Mouse (Mus musculus): Measurements from ENCODE around the gene Sorbs2. TPM values are rescaled to one million over a fixed set of nuclear protein-coding genes. Genes with fewer than 3 reads are reported as not detected.

Gene Sorbs2
- polyA plus RNA-seq, 1 experiment, result not detected

- no peak for TF ChIP-seq GATA1 (IDR thresholded peaks at IDR 0.05; ENCODE audit: low read length)
Observed at GRCm38 (mm10) chr8:45597631-45598420, 90.2 kb downstream of the Sorbs2 start.

DNA sequence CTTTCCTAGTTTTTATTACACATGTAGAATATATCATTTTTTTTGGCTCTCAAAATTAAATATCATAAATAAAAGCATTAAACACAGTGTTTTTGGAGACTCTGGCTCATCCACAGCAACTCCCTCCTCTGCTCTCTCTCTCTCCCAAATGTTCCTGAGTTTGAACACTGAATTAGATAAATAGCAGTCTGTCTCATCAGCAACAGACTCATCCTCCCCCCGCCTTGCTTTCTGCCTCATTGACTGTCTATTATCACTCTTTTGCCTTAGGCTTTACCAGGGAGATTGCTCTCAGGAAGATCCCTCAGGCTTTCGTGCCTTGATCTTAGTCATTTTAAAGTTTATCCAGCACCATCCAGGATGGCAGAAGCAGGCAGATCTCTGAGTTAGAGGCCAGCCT, 91.3 kb downstream of the Sorbs2 start:
- TF ChIP-seq GATA1 (IDR thresholded peaks at IDR 0.05; ENCODE audit: low read length), result no peak

DNA sequence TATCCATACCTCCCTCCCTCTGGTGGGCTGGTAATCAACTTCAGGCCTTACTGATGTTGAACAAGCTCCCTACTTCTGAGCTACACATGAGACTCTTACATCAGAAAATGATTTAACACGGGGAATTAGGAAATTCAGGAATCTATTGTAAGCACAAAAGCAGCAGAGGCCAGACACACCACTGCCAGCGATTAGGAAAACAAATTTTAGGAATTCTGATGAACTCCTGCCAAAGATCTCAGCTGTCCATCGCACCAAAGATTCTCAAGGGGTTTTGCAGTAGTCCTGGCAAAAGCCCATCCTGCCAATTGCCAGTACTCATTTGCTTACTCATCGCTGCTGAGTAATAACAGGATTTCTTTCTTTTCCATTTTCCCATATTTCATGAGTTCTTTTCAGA, 94.4 kb downstream of the Sorbs2 start:
- no peak for TF ChIP-seq GATA1 (IDR thresholded peaks at IDR 0.05; ENCODE audit: low read length)

GRCm38 (mm10) chr8:45605419-45605818, 97.8 kb downstream of the Sorbs2 start:
- TF ChIP-seq GATA1 (IDR thresholded peaks at IDR 0.05; ENCODE audit: low read length), result no peak

DNA sequence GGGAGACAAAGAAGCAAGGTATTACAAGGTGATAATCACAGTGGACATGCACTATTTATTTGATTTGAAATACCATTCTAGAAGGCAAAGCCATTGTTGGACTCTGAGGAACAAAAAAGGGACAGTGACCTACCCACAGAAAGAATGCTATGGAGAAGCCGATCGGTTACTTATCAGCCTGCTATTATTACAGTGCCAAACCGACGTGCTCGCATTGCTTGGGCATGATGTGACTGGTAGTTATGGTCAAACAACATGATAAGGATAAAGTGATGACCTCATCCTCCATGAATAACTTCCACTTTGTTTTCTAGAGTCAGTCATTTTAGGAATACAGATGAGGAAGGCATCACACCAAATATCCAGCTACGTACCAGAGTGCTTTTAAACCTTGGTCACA, 99.4 kb downstream of the Sorbs2 start:
- TF ChIP-seq GATA1 (IDR thresholded peaks at IDR 0.05; ENCODE audit: low read length), result no peak

DNA sequence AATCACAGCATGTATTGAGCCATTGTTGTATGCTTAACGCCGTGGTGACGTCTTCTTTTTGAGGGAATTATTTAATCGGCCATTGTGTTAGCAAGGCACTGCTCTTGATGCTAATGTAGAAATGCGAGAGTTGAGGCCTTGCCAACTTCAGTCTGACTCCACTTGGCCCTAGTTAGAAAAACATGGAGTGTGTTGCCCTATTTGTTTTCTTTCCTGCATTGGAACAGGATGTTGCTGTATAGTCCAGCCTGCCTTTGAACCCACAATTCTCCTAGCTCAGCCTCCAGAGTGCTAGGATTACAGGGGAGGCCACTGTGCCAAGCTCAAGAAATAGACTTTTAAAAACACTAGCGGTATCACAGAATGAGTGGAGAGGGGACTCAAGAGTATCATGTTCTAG, 100.8 kb downstream of the Sorbs2 start:
- no peak for TF ChIP-seq GATA1 (IDR thresholded peaks at IDR 0.05; ENCODE audit: low read length)

- TF ChIP-seq GATA1 (IDR thresholded peaks at IDR 0.05; ENCODE audit: low read length), result no peak
Observed at GRCm38 (mm10) chr8:45610426-45611215, 103.0 kb downstream of the Sorbs2 start.

GRCm38 (mm10) chr8:45611320-45611719, 103.7 kb downstream of the Sorbs2 start:
- TF ChIP-seq GATA1 (IDR thresholded peaks at IDR 0.05; ENCODE audit: low read length), result no peak

DNA sequence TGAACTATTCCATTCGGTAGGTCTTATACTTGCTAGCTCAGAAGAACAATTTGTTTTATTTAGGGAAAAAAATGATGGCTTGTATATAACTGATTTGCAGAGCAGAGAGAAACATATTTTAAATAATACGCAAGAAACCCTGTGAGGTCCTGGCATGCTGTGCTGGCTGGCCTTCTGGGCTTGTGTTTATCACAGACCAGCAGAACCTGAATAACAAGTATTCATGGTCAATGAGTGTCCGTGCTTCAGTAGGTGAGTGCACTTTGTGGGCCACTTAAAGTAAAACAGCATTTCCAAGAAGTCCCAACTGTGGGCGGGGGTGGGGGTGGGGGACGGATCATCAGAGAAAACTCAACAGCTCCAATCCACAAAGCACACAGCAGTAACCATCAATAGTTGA, 107.0 kb downstream of the Sorbs2 start:
- no peak for TF ChIP-seq GATA1 (IDR thresholded peaks at IDR 0.05; ENCODE audit: low read length)

- no peak for TF ChIP-seq GATA1 (IDR thresholded peaks at IDR 0.05; ENCODE audit: low read length)
Observed at GRCm38 (mm10) chr8:45615050-45615449, 107.5 kb downstream of the Sorbs2 start.

DNA sequence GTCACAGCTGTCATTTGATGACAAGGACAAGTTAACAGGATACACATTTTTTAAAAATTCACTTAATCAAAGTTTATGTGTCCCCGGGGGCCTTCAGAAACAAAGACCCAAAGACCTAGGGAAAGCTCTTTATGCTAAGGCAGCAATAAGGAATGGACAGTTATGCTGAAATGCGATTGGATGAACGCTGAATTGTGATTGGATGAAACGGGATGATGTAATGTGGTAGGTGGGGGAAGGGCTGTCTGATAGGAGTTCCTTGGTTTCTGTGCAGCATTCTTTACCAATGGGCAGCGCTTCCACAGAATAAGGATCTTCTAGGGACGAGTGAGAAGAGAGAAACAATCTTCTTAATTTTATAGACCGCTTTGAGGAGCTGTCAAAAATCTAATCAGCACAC, 108.0 kb downstream of the Sorbs2 start:
- no peak for TF ChIP-seq GATA1 (IDR thresholded peaks at IDR 0.05; ENCODE audit: low read length)

DNA sequence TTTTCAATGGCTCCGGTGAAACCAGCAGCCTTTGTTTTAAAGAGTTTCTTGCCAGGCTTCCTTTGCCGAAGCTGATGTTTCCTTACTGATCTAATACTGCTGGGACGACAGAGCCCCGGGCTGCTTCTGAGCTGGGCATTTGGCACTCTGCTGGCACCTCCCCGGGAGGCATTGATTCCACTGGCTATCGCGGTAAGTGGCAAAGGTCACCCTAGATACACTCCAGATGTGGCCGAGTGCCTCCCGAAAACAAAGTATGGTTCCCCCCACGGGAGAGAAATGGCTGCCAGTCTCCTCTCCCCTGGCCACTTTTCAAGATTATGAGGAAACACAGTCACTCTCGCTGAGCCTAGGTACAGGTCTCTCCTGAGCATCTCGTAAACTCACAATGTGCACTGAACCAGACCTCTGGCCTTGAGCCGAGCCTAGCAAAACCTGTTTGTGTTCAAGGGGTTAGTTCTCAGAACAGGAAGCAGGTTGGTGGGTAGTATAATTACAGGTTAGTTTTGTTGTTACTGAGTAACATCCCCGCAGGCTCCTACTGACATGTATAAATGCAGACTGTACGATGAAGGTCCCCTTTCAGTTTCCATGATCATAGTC, 114.1 kb downstream of the Sorbs2 start:
- TF ChIP-seq GATA1 (IDR thresholded peaks at IDR 0.05; ENCODE audit: low read length), result no peak

GRCm38 (mm10) chr8:45626406-45626805, 118.8 kb downstream of the Sorbs2 start:
- TF ChIP-seq GATA1 (IDR thresholded peaks at IDR 0.05; ENCODE audit: low read length), result no peak

- TF ChIP-seq GATA1 (IDR thresholded peaks at IDR 0.05; ENCODE audit: low read length), result no peak
Observed at GRCm38 (mm10) chr8:45627246-45628241, 120.0 kb downstream of the Sorbs2 start.

GRCm38 (mm10) chr8:45628421-45629065, 121.0 kb downstream of the Sorbs2 start:
- no peak for TF ChIP-seq GATA1 (IDR thresholded peaks at IDR 0.05; ENCODE audit: low read length)
